8 mouse cellular contexts compared by ENCODE assay signal in genomic region chr3:104220295-104220965, GRCm38 (mm10). TPM values are rescaled to one million over a fixed set of nuclear protein-coding genes. Genes with fewer than 3 reads are reported as not detected.
DNase-seq lines count a peak whose midpoint lies in the region; ATAC-seq and TF ChIP-seq lines count a peak whose summit lies in the region.

Gene Magi3 (minus strand): TSS chr3:104220374.

- peak within 1 kb of the TSS; percentile 98 for H3K4me3 ChIP-seq in gastrocnemius, adult 2 months
- peak within 1 kb of the TSS; percentile 68 for H3K4me3 ChIP-seq in hindbrain, postnatal 0 days (ENCODE audit: low read length)
- H3K4me3 ChIP-seq in left cerebral cortex, adult 2 months = peak within 1 kb of the TSS; percentile 91

- ATAC-seq in common myeloid progenitor, adult 5-6 weeks (replicated peaks; ENCODE audit: low read depth, poor library complexity, severe bottlenecking) = peak; percentile 94
- ATAC-seq in hindbrain, postnatal 0 days = peak; percentile 100
- peak; percentile 89 for ATAC-seq in megakaryocyte, adult 5-6 weeks (ENCODE audit: poor library complexity, severe bottlenecking)

- H3K27ac ChIP-seq in gastrocnemius, adult 2 months = peak within 1 kb of the TSS; percentile 89
- H3K27ac ChIP-seq in hindbrain, postnatal 0 days = peak within 1 kb of the TSS; percentile 93
- H3K27ac ChIP-seq in left cerebral cortex, adult 2 months = peak within 1 kb of the TSS; percentile 81

- H3K4me2 ChIP-seq in hindbrain, postnatal 0 days (ENCODE audit: low read depth, low read length) = peak within 1 kb of the TSS; percentile 71

- H3K36me3 ChIP-seq in hindbrain, postnatal 0 days (ENCODE audit: insufficient read depth, low read length) = no peaks in the 10 kb centered on the region

- peak within 1 kb of the TSS; percentile 84 for H3K9ac ChIP-seq in hindbrain, postnatal 0 days (replicated peaks; ENCODE audit: low read length)

- TF ChIP-seq CTCF in gastrocnemius, adult 2 months (IDR thresholded peaks at IDR 0.05) = peak; percentile 35
- peak; percentile 44 for TF ChIP-seq CTCF in hindbrain, postnatal 0 days (IDR thresholded peaks at IDR 0.05; ENCODE audit: low read depth)
- TF ChIP-seq CTCF in left cerebral cortex, adult 2 months (IDR thresholded peaks at IDR 0.05) = peak; percentile 20

- H3K9me3 ChIP-seq in hindbrain, postnatal 0 days (ENCODE audit: low read length) = no peaks in the 10 kb centered on the region

- DNase-seq in ZHBTc4 (ENCODE audit: low read depth, low spot score) = peak; percentile 99
- DNase-seq in gastrocnemius, adult 2 months = peak; percentile 99
- DNase-seq in hindbrain, postnatal 0 days (ENCODE audit: low spot score) = peak; percentile 99
- peak; percentile 94 to 98 for DNase-seq in left cerebral cortex, adult 2 months (ENCODE audit: extremely low spot score in 1 of 2, low spot score in 2 of 2)
- DNase-seq in right cerebral cortex, adult 2 months (ENCODE audit: low spot score in 2 of 2) = peak; percentile 96 to 97
- peak; percentile 97 for DNase-seq in urinary bladder, postnatal 14 days (ENCODE audit: low spot score)

- H3K27me3 ChIP-seq in hindbrain, postnatal 0 days (ENCODE audit: insufficient read depth, low read length) = no peaks in the 10 kb centered on the region

- under 1% methylated on average over 43 of the region's 46 CpGs for WGBS in hindbrain, postnatal 0 days

- intact Hi-C loops in gastrocnemius, adult 2 months (cut with DNase I) = loop anchor here (5.0 kb wide), 1 partner anchor 222 kb away; no protein-coding TSS in a partner anchor
- intact Hi-C loops in left cerebral cortex, adult 2 months (cut with DNase I) = loop anchor here (5.0 kb wide), 2 partner anchors 97 to 222 kb away; no protein-coding TSS in a partner anchor

- H3K4me1 ChIP-seq in hindbrain, postnatal 0 days (ENCODE audit: insufficient read depth, low read length) = no peaks in the 10 kb centered on the region

RNA-seq across cellular contexts. Expression of gene Magi3, which starts in this region (rescaled TPM):
- total RNA-seq in common myeloid progenitor, adult 5-6 weeks (2017) = 5.9 and 6.3 TPM in 2 replicates
- 1 to 10 TPM; 1.6 to 2.7 TPM for total RNA-seq in gastrocnemius, adult 2 months (2021)
- 15.1 and 17.3 TPM in 2 replicates for total RNA-seq in hindbrain, postnatal 0 days (2014; rRNA removed)
- 3.2 and 4.1 TPM in 2 replicates for polyA plus RNA-seq in hindbrain, postnatal 0 days (2015; fragmentation: Nextera tagmentation; extraction: Ambion mirVana)
- 10 to 100 TPM; 52.1 to 52.2 TPM for total RNA-seq in left cerebral cortex, adult 2 months (2021)
- 4.7 and 6.2 TPM in 2 replicates for total RNA-seq in megakaryocyte, adult 5-6 weeks (2015)
- total RNA-seq in megakaryocyte, adult 5-6 weeks (2017) = 10.4 and 10.9 TPM in 2 replicates

Comparison
In these comparisons a context has a peak if more than half of its experiments do, and no peak if none do; other contexts are left out.
1. Peak in every context shown above with its lines: DNase-seq, ATAC-seq, H3K4me3 ChIP-seq and H3K27ac ChIP-seq.